Mouse (Mus musculus): Measurements from ENCODE around the gene Col6a5. TPM values are rescaled to one million over a fixed set of nuclear protein-coding genes. Genes with fewer than 3 reads are reported as not detected.
A peak's percentile ranks its signal among the peaks of the same experiment; 100 is the strongest.
"Not testable (repeated sequence)": the region's sequence is repeated elsewhere in the genome, so short reads cannot be mapped to it uniquely, and the experiment has no call there.

Col6a5 gene
- total RNA-seq, 2 experiments from 2014 or later, result 0.41 to 0.44 TPM

- no peak for DNase-seq (ENCODE audit: low spot score in 2 of 2)
- intact Hi-C loops (cut with DNase I), result no loop called here
Measured at GRCm38 (mm10) chr9:105923659-105924058, 36.8 kb downstream of the Col6a5 start.

GRCm38 (mm10) chr9:105915186-105915585, 45.3 kb downstream of the Col6a5 start:
- DNase-seq (ENCODE audit: low spot score in 2 of 2), result no peak
- intact Hi-C loops (cut with DNase I), result no loop called here

GRCm38 (mm10) chr9:105910166-105910565, 50.3 kb downstream of the Col6a5 start:
- intact Hi-C loops (cut with DNase I), result no loop called here
- DNase-seq (ENCODE audit: low spot score in 2 of 2), result peak; percentile 40 to 42

- intact Hi-C loops (cut with DNase I), result no loop called here
- no peak for DNase-seq (ENCODE audit: low spot score in 2 of 2)
Measured at GRCm38 (mm10) chr9:105909352-105909751, 51.1 kb downstream of the Col6a5 start.

- intact Hi-C loops (cut with DNase I), result no loop called here
Measured at GRCm38 (mm10) chr9:105907411-105907810, 53.0 kb downstream of the Col6a5 start.

GRCm38 (mm10) chr9:105887521-105887920, 72.9 kb downstream of the Col6a5 start:
- intact Hi-C loops (cut with DNase I), result no loop called here

More at GRCm38 (mm10) chr9:105907411-105907810, 53.0 kb downstream of the Col6a5 start:
- DNase-seq (ENCODE audit: low spot score in 2 of 2), result no peak

GRCm38 (mm10) chr9:105884656-105885430, 75.6 kb downstream of the Col6a5 start:
- intact Hi-C loops (cut with DNase I), result no loop called here
- DNase-seq (ENCODE audit: low spot score in 2 of 2), result no peak

More at GRCm38 (mm10) chr9:105887521-105887920, 72.9 kb downstream of the Col6a5 start:
- DNase-seq (ENCODE audit: low spot score in 2 of 2), result no peak

GRCm38 (mm10) chr9:105880743-105881142, 79.7 kb downstream of the Col6a5 start:
- DNase-seq (ENCODE audit: low spot score in 2 of 2), result no peak
- intact Hi-C loops (cut with DNase I), result no loop called here

GRCm38 (mm10) chr9:105878365-105879108, 81.9 kb downstream of the Col6a5 start:
- intact Hi-C loops (cut with DNase I), result no loop called here
- no peak for DNase-seq (ENCODE audit: low spot score in 2 of 2)

GRCm38 (mm10) chr9:105876124-105876523, 84.3 kb downstream of the Col6a5 start:
- intact Hi-C loops (cut with DNase I), result no loop called here
- DNase-seq (ENCODE audit: low spot score in 2 of 2), result no peak

- intact Hi-C loops (cut with DNase I), result no loop called here
- no peak for DNase-seq (ENCODE audit: low spot score in 2 of 2)
Measured at GRCm38 (mm10) chr9:105871643-105872042, 88.8 kb downstream of the Col6a5 start.

GRCm38 (mm10) chr9:105857773-105858172, 102.7 kb downstream of the Col6a5 start:
- intact Hi-C loops (cut with DNase I), result loop anchor here (5.0 kb wide), 4 partner anchors 135 to 360 kb away; no protein-coding TSS in a partner anchor
- DNase-seq (ENCODE audit: low spot score in 2 of 2), result peak; percentile 57 to 69

- intact Hi-C loops (cut with DNase I), result no loop called here
- no peak for DNase-seq (ENCODE audit: low spot score in 2 of 2)
Measured at GRCm38 (mm10) chr9:105852778-105853065, 107.7 kb downstream of the Col6a5 start.

- no peak for DNase-seq (ENCODE audit: low spot score in 2 of 2)
- intact Hi-C loops (cut with DNase I), result no loop called here
Measured at GRCm38 (mm10) chr9:105852015-105852777, 108.2 kb downstream of the Col6a5 start.

- intact Hi-C loops (cut with DNase I), result no loop called here
- no peak for DNase-seq (ENCODE audit: low spot score in 2 of 2)
Measured at GRCm38 (mm10) chr9:105851011-105851410, 109.4 kb downstream of the Col6a5 start.

- no peak for DNase-seq (ENCODE audit: low spot score in 2 of 2)
- intact Hi-C loops (cut with DNase I), result no loop called here
Measured at GRCm38 (mm10) chr9:105848396-105848795, 112.0 kb downstream of the Col6a5 start.

GRCm38 (mm10) chr9:105847261-105847660, 113.2 kb downstream of the Col6a5 start:
- no peak for DNase-seq (ENCODE audit: low spot score in 2 of 2)
- intact Hi-C loops (cut with DNase I), result no loop called here

- DNase-seq (ENCODE audit: low spot score in 2 of 2); intact Hi-C loops (cut with DNase I): not testable (repeated sequence)
Measured at GRCm38 (mm10) chr9:105841386-105841785, 119.1 kb downstream of the Col6a5 start.

- intact Hi-C loops (cut with DNase I), result no loop called here
- no peak for DNase-seq (ENCODE audit: low spot score in 2 of 2)
Measured at GRCm38 (mm10) chr9:105839147-105839515, 121.3 kb downstream of the Col6a5 start.

- no peak for DNase-seq (ENCODE audit: low spot score in 2 of 2)
- intact Hi-C loops (cut with DNase I), result no loop called here
Measured at GRCm38 (mm10) chr9:105838396-105839146, 121.9 kb downstream of the Col6a5 start.

Measured in left cerebral cortex, postnatal 36 days (tissue).